Mouse (Mus musculus) layer of hippocampus, postnatal 10 days (tissue): ENCODE results near the gene Nek10. TPM values are rescaled to one million over a fixed set of nuclear protein-coding genes. Genes with fewer than 3 reads are reported as not detected.
"Not testable (repeated sequence)": the region's sequence is repeated elsewhere in the genome, so short reads cannot be mapped to it uniquely, and the experiment has no call there.

Source experiments
- DNase-seq, 2 experiments: peaks; one replicate each; pipeline ENCODE4 v3.0.0; 2021; ENCODE audit warnings: low spot score in 2 of 2
- total RNA-seq, 2 experiments: library from RNA; stranded (reverse); gene quantifications; 2 replicates each; pipeline ENCODE4 v1.2.3; 2021

The Nek10 gene
- total RNA-seq, 2 experiments from 2014 or later = 1.9 to 2.6 TPM

DNA sequence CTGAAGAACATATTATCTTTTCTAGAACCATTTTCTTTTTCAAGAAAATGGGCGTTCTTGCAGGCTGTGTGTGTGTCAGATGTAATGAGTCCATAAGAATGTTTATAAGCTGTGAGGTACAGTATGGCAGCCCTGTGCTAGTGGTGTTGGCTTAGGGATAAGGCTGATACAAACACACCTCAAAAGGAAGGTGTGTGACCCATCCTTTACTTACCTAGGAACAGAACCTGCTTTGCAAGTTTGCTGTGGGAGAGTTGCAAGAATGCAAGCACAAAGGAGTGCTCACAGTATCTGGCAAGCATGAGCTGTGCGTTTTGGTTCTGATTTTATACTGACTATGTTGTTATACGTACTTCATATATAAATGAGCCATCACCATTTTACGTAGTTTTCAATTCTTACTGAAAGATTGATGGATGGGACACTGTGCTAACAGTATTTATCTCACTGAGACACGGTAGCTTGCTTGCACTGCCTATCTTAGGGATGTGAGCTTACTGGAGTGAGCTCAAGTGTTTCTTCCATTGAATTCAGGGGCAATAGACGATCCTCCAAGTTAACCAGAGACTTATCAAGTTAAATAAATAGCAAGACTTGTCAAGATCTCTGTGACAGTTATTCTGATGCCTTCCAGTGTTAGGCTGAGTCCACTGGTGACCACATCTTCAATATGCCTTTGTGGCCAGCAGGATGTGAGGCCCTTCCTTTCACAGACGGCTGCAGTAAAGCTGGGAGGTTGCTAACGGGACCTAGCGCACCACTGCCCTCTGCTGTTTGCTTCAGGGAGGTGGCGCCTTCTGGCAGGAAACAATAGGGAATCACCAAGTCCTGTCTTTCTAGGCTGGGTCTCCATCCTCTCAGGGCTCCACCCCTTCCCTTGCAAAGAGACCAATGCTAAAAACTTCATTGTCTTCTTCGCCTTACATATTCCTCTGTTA is 181.8 kb downstream of the Nek10 start:
- peak; percentile 74 to 84 for DNase-seq

DNA sequence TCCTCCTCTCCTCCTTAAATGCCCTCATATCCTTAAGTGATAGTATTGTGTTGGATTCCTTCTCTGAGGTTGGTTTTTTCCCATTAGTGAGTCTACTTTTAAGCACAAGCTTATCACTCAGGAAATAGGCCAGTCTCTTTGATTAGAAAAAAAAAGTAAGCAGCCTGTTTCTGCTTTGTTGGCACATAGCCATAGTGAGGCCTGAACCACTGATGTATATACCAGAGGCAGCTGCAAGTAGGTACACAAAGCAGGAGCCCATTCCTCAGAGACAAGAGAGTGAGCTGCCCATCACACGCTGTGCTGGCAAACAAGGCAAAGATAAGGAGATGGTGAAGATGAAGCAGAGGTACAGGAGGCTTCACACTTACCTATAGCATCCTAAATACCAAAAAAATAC is 184.2 kb downstream of the Nek10 start:
- no peak for DNase-seq

DNA sequence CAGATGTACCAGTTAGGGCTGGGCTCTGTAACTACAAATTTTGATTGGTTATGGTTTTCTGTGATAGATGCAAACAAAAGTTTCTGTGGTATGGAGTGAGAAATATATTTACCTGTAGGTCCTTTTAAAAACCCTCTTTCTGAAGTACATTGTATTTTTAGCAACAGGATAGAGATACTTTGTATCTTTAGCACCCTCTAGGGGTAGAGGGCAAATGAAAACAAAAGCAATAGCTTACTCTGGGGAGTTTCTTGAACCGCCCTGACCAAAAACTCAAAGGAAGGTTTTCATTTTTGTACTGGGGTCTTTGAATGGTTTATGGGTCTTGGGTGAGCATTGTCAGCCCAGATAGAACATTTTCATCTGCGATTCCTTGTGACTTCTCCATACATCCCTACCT is 188.4 kb downstream of the Nek10 start:
- DNase-seq = no peak

DNA sequence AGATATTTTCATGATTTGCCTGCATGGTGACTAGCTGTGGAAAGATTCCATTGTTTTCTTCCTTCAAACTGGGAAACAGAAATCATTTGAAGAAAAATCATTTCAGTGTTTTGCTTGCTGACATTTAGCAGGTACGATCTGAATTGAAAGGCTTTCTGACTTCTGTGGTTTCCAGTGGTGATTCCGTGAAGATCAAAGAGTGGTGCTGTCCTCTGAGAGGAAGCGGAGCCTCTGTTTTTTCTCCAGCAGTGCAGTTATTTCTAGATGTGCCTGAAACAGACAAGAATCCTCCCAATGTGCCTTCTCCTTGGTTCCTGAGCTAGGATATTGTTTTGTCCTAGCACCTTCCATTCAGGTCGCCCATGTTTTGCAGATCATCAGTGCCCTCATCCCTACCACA is 208.2 kb downstream of the Nek10 start:
- DNase-seq = no peak

DNA sequence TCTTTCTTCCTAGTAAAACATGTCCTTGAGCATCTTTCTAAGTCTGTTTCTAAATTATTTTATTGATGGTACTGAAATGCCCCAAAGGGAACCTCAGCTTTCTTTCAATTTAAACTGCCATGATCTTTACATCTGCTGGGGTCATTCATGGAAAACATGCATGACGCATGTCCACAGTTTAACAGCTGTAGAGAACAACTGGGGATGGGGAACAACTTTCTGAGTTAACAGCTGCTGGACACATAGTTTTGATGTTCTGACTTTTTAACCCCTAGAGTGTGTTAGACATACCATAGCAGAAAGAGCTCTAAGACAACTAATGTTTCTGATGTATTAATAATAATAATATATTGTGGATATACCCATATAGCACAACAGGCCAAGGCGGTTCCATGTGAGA is 211.6 kb downstream of the Nek10 start:
- DNase-seq = no peak

DNA sequence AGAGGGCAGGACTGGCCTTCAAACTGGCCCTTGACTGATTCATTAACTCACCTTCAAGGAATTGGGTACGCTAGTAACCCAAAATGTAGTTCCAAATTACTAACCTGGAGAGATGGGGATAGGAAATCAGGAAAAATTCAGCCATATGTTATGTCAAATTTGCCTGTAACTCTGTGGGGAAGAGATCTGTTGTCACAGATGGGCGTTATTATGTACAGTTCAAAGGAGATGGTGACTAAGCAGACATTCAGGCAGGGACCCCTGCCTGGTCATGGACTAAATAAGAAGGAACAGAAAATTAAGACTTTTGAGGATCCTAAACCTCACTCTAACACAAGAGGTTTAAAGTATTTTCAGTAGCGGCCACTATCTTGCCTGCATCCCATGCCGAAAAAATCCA is 227.4 kb downstream of the Nek10 start:
- DNase-seq = not testable (repeated sequence)

DNA sequence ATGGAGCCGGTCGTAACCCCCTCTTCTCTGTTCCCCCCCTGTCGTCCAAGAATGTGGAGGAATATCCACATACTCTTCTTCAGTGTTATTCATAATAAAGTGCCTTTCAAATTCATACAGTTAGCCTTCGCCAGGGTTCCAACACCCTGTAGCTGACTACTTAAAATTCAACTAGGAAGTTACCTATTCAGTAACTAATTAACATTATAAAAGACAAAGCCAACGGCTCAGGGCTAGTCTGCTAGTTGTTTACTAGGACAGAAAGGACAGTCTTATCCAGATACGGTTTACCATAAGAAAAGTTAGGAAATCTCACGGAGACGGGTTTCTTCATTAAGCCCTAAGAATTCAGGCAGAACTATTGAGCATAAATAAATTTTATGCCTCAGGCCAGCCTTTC is 231.4 kb downstream of the Nek10 start:
- not testable (repeated sequence) for DNase-seq

DNA sequence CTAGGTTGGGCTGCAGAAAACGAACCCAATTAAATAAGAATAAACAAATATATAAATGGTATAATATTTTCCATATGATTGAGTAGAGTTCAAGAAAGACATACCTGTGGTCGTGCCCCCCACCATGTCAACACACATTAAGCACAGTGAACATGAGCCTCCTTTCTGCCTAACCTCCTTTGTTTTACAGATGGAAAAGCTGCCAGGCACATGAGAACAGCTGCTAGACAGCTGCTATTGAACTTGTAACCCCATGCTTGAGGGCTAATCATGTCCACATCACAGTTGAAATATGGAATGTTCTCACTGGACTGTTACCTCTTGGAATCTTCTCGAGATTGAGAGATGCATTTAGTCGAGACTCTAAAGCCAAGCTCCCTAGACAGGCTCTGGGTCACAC is 245.0 kb downstream of the Nek10 start:
- no peak for DNase-seq

DNA sequence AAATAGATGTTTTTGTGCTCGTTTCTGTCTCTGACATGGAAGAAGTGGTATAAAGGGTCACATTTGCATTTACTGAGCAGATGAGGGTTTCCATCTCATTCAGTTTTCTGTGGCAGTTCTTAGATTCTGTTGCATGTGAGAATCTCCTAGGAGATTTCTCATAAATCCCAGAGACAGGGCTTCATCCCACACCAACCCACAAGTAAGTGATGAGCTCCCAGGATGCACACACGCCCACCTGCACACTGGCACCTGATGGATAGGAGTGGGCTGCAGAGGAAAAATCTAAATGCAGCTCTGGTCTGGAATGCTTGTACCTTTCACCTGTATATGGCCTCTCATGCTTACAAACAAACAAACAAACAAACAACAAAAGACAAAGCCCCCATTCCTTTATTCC is 258.3 kb downstream of the Nek10 start:
- DNase-seq = no peak

Other genes with a start within 250 kb of the Nek10 start
- 10 to 100 TPM; 44.7 to 52.3 TPM for gene Slc4a7, start 101.1 kb upstream of the Nek10 start, total RNA-seq